Mouse (Mus musculus) thymus, postnatal 14 days (tissue): ENCODE data around the gene Grhpr.
"Not testable (repeated sequence)": the region's sequence is repeated elsewhere in the genome, so short reads cannot be mapped to it uniquely, and the experiment has no call there.

ENCODE experiments used
- DNase-seq: peaks from one replicate; pipeline ENCODE4 v3.0.0; 2021

Grhpr gene

DNA sequence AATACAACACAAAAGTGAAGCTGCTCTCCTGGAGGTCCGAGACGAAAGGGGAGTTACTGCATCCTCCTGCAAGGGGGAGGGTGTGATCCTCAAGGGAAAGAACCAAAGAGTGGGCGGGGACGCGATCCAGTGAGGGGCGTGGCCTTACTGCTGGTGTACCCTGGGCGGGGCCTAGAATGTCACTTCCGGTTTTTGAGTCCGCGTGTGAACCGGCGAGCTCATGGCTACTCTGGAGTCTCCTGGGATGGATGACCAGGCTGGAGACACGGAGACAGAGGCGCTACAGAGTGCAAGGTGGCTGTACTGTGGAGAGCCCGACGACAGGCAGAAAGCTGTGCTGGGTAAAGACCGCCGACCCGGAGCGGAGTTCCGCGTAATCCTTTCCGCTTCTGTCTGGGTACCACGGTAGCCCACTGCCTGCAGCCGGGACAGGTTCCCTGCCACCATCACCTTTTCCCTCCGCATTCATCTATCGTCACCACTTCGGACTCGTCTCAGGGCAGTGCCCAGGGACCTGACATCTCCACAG, 37.3 kb downstream of the Grhpr start, which contains the start of gene Polr1e:
Polr1e (plus strand) TSS at position 132 of the 529 bp plus-strand sequence.
- peak; percentile 96 for DNase-seq

DNA sequence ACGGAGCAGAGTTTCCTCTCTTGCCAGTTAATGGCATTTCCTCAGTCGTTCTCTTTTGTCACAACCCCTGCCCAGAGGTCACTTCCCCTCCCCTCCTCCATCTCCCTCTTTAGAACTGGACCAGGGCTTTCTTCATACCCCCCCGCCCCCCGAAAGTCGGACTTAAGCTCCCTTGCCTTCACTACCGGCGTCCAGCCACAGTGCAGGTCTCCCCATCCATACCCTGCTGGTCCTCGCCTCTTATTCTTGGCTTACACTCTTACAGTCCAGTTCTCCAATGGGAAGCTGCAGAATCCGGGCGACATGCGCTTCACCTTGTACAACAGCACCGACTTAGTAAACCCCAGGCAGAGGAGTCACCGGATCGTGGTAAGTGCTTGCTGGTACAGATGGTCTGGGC, 37.8 kb downstream of the Grhpr start:
- no peak for DNase-seq

DNA sequence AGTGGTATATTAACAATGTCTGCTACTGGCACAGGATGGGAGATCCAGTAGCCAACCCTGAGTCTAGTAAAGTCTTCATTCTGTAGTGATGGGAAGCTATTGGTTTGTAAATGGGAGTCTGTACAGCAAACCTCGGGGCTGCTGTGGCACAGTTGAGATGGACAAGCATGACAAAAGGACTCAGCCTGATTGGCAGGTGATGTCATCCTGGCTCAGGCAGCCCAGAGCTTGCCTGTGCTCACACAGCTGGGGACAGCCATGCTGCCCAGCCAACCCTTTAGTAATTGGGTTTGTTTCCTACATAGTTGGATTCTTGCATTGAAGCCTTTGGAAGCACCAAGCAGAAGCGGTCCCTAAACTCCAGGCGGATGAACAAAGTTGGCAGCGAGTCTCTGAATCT, 45.3 kb downstream of the Grhpr start:
- DNase-seq, result no peak

DNA sequence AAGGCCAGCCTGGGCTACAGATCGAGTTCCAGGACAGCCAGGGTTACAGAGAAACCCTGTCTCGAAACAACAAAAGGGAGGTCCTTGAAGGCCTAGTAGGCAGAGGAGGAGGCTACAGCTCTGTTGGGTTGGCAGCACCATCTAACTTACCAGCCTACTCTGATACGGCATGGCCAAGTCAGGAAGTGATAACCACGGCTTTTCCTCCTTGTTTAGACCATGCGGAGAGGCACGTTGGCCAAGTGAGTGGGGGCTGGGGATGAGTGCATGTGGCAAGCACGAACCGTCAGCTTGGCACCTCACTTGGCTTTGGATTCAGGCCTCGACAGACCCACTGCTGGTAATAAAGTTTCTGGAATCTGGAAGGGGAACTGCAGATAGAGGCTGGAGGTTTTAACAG, 51.4 kb downstream of the Grhpr start:
- DNase-seq, result no peak

DNA sequence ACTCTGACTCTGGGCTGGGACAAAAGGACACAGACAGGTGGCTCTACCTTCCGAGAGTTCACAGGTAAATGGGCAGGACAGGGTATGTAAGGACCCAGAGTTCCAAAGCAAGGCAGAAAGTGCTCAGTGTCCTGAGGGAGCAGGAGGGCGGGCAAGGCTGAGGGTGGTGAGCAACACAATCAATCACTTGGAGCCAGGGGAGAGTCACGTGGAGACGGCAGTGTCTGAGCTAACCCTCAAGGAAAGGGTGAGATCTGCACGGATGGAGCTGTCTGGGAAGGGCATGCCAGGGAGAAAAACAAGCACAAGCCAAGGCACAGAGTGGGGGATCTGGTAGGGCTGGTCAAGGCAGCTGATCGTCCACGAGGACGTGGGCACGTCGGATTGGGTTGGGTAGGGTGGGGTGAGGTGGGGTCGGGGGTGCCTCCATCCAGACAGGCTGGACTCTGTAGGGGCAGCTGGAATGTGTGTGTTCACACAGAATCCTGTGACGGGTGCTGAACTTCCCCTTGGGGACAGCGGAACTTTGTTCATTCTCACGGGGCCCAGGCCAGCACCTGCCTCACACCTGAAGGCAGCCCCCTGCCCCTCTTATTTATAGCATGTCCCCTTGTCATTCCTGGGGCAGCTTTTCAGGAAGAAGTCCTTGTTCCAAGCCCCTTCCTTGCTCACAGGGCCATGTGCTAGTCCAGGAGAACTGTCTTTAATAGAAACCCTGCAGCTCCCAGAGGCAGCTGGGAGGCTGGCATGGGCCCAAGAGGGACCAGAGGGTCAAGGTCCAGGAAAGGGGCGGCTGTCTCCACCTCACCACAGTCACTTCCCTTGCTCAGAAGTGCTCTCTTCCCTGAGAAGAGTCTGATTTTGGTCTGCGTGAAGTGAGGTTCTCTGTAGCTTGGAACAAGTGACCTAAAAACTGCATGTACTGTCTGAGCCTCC, 53.8 kb downstream of the Grhpr start:
- DNase-seq, result no peak

DNA sequence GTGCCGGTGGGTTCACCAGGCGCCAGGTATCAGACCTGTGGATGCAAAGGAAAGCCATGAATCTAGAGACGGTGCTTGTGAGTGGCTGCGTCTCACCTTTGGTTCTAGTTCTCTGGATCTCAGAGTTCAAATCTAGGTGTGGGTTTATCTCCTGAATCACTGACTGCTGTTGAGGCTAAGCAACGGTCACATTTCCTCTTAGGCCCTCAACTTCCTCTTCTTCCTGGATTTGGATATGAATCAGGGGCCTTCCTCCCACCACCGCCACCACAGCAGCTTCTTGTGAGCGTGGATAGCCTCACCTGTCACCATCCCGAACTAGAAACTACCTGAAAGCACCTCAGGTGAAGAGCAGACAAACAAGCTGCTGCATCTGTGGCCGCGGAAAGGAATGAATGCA, 54.9 kb downstream of the Grhpr start:
- DNase-seq, result no peak

DNA sequence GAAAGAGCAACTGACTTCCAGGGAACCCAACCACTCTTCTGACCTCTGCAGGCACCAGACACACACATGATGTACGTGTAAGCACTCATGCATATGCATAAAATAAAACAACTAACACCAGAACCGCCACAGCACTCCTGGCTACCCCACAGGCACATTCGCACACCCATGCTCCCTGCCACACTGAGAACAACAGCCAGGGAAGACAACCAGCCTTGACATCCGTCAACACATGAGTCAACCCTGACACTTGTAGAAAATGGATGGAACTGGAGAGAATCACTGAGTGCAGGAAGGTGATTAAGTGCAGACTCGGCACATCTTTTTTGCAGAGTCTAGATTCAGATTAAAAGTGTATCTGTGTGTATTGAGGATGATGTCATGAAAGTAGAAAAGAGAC, 55.4 kb downstream of the Grhpr start:
- DNase-seq, result no peak

DNA sequence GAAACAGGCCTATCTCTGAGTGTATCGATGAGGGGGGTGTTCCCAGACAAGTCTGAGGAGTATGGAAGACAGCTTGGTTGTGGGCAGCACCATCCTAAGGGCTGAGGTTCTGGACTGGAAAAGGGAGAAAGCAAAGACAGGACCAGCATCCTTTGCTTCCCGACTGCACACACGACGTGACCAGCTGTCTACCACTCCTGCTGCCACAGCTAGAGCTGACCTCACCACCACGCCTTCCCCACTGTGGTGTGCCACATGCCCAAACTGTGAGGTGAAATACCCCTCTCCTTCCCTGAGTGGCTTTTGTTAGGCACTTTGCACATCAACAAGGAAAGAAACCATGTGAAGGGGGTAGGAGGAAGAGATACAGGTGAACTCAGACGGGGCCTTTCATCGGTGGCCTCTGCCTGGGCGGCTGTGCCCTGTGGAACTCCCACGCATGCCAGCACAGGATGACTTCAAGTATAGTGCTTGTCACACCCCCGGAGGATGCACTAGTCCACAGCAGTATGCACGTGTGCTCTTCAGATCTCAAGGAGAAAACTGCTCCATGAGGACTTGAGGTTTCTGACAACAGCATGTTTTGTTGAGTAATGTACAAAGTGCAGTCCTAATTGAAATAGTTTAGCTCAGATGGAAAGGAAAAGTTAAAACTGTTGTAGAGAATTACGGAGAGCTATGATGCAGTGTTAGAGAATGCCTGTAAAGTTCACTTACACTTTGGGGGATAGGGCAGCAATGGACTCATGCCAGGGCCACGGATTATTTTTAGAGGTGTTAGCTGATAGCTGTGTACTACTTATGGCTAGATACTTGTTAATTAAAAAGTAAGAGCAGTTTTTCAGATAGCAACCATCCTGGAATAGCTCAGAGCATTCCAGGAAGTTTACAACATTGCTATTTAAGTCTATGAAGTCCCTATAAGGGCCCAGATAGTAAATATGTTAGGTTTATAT, 56.5 kb downstream of the Grhpr start:
- DNase-seq, result no peak

DNA sequence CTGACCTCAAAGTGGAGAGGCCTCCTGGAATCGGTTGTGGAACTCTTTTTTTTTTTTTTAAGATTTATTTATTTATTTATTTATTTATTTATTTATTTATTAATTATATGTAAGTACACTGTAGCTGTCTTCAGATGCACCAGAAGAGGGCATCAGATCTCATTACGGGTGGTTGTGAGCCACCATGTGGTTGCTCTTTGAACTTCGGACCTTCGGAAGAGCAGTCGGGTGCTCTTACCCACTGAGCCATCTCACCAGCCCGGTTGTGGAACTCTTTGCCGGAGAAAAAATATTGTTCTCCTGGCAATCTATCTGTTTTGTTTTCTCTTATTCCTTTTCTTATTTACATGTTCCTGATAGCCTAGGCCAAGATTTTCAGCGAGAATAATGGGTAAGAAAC, 57.7 kb downstream of the Grhpr start:
- peak; percentile 18 for DNase-seq

DNA sequence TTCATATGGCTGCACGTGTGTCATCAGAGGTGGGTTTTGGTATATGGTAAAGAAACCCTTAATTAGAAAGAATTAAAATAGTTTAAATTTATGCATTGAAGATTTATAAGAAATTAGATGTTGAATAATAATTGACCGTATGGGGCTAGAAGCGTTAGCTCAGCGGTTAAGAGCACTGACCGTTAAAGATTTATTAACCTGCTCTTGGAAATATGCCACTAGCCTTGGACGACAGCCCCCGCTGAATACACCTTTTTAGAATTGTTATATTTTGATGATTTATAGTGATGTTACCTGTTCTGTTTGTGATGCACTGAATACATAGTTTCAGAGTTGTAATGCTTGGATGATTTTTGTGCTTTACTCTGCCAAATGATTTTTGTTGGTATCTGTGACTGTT, 58.4 kb downstream of the Grhpr start:
- not testable (repeated sequence) for DNase-seq
